Mouse (Mus musculus) frontal cortex, postnatal 36 days (tissue): ENCODE results near the gene H2-M10.3.
"Not testable (repeated sequence)": the region's sequence is repeated elsewhere in the genome, so short reads cannot be mapped to it uniquely, and the experiment has no call there.

Source experiments
- DNase-seq, 2 experiments: peaks; one replicate each; pipeline ENCODE4 v3.0.0; 2022; ENCODE audit warnings: low spot score in 2 of 2

H2-M10.3 gene

DNA sequence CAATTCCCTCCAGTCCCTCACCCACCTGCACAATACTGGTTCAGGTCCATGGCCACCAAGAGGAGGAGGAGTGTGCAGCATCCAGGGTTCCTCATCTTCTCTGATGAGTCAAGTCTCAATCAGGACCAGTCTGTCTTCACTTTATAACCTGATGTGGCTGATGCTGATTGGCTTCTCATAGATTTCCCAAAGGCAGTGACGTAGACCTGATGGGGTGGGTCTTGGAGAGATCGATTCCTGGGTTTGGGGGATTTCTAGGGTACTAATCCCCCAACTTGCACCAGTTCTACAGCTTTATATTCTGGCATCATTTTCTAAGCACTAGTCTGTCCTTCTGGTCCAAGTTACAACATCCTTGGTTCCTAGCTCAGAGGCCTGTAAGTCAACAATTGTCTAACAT lies at the start of gene H2-M10.3:
H2-M10.3 (minus strand) TSS at position 101 of the 400 bp plus-strand sequence.
- DNase-seq: not testable (repeated sequence)

DNA sequence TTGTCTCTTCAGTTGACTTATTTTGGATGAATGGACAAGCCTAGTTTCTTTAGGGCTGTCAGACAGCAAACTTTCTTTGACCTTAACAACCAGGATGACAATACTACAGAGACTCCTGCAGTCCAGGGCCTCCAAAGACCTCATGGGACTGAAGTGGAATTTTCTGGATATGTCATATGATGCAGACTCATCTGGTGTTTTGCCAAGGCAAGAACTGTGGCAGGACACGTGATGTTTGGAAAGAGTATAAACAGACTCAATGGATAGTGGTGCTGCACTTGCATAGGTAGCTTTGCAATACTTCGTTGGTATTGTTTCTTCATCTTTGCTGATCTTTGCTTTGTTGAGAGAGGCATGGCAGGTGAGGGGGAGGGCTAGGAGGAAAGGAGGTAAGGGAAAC lies 49.2 kb upstream of the H2-M10.3 start:
- no peak for DNase-seq

DNA sequence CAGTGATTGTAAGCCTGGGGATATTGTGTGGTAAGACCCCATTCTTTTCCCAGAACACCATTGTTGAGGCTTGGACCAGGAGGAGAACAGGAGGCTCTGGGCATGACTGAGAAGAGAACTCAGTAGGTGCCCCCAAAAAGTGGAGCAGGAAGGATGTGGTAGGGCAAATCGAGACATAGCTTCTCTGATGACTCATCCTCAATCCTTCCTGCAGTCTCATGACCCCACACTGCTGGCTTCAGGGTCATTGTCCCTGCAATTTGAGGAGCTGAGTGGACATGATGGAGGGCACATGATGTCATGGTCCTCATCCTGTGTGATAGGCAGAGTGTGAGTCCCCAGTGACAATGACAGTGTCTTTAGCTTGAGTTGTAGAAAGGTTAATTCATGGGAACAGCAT lies 47.2 kb upstream of the H2-M10.3 start:
- no peak for DNase-seq

DNA sequence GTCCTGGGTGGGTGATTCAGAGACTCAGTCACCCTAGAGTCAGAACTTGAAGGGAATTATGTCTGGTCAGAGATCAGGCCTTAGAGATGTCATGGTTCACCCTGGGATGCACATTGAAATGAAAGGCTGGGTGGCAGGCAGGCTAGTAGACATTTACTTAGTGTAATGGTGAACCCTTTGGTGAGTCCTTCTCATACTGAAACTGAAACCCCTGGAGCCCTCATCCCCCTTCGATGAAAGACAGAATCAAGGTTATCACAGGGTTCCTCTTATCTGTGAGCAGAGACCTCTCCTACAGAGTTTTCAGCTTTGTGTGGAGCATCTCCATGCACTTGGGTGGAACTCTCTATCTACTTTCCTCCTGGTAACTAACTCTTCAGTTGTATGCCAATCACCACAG lies 46.1 kb upstream of the H2-M10.3 start:
- no peak for DNase-seq

DNA sequence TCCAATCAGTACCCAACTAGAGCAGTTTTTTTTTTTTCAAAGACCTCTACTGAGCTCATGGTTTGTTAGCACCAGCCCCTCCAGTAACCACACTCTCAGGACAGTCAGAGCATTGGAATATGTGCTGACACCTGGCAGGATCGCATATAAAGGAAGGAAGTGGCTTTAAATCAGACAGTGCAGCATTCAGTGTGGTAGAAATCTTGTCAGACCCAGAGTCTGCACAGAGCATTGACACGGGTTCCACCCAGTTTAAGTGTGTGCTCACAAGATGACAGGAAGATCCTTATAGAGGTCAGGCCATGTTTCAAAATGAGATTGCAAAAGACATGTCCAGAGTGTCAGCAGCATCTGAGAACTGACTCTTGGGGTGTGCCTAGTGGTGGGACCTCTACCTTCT lies 21.7 kb upstream of the H2-M10.3 start:
- no peak for DNase-seq

DNA sequence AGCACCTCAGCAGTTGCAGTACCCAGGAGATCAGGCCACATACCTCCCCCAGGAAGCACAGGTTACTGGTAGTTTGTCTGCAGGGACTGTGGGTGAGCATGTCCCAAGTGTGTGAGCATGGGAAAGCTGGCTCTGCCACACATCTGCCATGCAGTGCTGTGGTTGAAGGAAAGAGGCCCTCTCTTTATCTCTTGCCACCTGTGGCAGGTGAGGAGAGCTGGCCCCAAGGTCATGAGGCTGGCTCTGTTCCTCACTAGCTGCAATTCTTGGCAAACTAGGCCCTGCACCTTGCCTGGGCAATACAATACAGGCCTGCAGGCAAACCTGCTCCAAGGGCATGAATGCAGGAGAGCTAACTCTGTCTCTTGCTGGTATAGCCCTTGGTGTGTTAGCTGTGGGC lies 5.8 kb downstream of the H2-M10.3 start:
- not testable (repeated sequence) for DNase-seq

DNA sequence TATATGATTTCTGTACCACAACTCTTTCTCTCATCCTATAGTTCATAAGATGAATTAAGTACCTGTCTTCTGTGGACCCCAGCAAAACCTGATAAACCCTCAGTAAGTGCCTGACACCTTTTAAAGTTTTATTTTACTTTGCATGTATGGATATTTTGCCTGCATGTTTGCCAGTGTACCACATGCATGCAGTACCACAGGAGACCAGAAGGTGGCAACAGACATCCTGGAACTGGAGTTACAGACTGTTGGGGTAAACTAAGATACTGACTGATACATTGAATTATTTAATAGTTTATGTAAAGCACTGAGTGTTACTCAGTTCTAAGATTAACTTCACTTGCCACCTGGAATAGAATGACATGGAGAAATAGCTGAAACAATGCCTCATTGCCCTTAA lies 10.7 kb downstream of the H2-M10.3 start:
- peak; percentile 48 to 63 for DNase-seq

DNA sequence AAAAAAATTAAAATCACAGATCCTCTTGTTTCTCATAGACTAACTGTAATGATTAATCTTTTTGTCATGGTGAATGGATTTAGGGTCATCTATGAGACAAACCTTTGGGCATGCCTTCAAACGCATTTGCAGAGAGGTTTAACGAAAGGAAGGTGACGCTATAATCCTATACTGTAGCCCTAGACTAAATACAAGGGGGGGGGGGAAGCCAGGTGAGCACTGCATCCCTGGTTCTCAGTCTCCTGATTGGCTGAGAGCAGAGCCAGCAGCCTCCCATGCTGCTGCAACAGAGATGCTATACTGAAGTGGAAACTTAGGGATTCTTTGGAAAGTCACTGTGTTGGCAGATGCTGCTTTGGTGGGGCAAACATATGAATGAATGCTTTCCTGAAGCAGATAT lies 12.5 kb downstream of the H2-M10.3 start:
- no peak for DNase-seq

DNA sequence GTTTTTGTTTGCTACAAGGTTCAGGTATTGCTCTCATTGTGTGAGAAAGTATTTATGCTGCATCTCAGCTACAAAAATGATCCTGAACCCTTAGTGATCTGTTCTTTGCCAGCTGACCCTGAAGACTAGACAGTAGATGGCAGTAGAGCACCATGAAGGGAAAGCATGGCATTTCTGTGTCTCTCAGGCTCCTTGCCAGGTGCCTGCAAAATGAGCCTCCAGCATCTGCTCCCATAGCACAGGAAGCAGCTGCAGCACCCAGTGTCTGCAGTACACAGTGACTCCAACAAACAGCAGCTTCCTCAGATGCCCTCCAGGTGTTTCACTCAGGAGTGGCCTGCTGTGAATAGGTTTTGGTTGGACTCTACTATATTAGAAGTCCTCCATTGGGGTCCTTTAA lies 12.9 kb downstream of the H2-M10.3 start:
- peak; percentile 53 to 84 for DNase-seq

DNA sequence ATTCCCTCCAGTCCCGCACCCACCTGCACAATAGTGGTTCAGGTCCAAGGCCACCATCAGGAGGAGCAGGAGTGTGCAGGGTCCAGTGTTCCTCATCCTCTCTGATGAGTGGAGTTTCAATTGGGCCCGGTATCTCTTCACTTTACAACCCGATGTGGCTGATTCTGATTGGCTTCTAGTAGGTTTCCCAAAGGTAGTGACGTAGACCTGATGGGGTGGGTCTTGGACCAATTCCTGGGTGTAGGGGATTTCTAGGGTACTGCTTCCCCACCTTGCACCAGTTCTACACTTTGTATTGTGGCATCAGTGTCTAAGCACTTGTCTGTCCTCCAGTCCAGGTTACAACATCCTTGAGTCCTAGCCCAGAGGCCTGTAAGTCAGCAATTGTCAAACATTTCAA lies 42.2 kb downstream of the H2-M10.3 start, which contains the start of gene H2-M10.1:
H2-M10.1 (minus strand) TSS at position 101 of the 400 bp plus-strand sequence.
- no peak for DNase-seq

DNA sequence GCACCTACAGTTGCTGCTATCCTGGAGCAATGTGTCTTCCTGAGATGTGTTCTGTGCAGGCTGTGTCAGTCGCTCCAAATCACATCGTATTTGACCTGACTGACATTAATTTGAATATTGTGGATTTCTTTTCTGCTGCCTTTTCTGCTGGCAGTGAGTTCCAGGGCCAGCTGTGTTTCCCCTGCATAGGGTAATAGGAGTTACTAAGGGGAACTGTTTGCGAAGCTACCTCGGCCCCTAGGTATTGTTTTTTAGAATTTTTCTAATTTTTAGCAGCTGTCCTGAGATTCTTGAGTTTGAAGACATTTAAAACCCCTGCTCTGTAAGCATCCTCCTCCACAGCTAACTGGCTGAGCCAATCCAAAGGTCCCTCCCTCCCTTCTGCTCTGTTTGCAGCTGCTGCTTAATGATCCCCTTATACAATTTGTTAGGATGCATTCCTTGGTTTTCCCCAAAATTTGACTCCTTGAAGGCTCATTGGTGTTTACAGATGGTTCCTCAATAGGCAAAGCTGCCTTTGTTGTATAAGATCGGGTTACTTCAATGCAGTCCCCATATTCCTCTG lies 52.4 kb downstream of the H2-M10.3 start:
- no peak for DNase-seq

DNA sequence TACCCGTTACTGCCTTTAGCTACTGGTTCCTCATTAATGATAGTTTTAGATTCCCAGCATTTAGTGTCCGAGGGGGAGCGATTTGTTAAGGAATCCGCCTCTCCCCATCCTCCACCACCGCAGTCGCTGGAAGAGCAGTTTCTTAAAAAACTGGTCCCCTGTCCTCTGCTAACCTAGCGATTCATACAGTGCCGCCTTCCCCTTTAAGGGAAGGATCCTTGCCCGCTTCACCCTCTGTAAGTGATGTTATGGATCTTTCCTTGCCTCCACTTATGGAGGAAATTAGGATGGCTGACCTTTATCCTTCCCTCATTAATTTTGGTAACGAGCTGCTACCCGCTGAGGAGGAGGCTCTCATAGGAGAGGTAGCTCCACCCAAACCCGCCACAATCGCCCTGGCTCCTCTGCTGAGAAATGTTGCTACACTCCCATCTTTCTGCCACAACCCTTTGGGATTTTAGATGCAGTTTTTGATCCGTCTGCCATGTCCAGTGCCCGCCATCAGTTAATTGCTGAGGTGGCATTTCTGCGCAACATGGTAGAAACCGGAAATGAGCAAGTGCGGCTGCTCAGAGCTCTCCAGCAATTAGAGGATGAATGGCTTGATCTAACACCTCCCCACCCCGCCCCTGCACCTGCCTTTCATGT lies 53.1 kb downstream of the H2-M10.3 start:
- DNase-seq: peak; percentile 75 to 86
